Mouse (Mus musculus) cortical plate, adult 2 months (tissue): ENCODE data around the gene Acss2.

ENCODE experiments used
- CTCF ChIP-seq: fragments of 200-500 bp; IDR thresholded peaks from 2 replicates; pipeline ENCODE4 v1.5.1; 2011; ENCODE audit warnings: mild to moderate bottlenecking, control low read depth, low read length; ENCODE audit not compliant: insufficient read depth; ENCODE audit errors: extremely low read depth
- POLR2A ChIP-seq: fragments of 200-500 bp; IDR thresholded peaks from 2 replicates; pipeline ENCODE4 v1.6.1; 2011; ENCODE audit warnings: mild to moderate bottlenecking, low read length, control low read depth; ENCODE audit not compliant: insufficient read depth; ENCODE audit errors: extremely low read depth

DNA sequence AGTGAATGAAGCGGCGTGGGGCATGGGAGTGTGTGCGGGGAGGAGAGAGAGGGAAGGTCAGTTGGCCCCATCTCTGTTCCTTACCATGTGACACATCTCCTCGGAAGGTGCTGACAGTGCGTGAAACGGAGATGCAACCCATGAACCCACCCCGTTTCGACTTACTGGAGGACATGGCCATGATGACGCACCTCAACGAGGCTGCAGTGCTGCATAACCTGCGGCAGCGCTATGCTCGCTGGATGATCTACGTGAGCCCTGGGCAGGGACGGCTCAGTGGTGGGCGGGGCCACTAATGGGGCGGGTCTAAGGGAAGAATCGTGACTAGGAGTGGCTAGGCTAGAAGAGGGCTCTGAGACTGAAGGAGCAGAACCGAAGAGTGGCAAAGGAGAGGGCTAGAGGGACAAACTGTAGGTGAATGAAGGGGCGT lies 95.6 kb downstream of the Acss2 start:
- TF ChIP-seq CTCF (no peak), POLR2A (peak; percentile 77; the same call in 1 of the 2 replicates)
